Mouse (Mus musculus) CD8-positive naive resting alpha-beta T cell, adult 2 months (primary cell): ENCODE data around the gene Glis3.
A peak's percentile ranks its signal among the peaks of the same experiment; 100 is the strongest.

ENCODE experiments used
- DNase-seq, 2 experiments: peaks; one replicate each; pipeline ENCODE4 v3.0.0; 2022; ENCODE audit warnings: low read depth in 2 of 2, low spot score in 2 of 2

Gene Glis3

DNA sequence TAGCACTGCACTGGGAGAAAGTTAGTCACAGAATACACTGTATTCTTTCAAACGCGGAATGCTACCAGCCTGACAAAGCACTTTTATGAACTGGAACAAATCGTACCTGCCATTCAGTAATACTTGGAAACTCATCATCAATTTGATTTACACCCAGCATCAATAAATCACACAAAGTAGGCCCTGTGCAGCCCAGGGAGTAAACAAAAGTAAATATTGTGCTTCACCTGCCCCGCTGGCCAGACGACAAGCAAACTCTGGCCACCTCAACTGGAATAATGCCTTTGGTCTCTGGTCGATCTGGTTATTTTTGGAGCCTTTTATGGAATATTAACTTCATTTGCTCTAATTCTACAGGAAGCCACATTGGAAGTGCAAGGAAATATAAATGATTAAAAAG is 23.0 kb downstream of the Glis3 start:
- DNase-seq: no peak

DNA sequence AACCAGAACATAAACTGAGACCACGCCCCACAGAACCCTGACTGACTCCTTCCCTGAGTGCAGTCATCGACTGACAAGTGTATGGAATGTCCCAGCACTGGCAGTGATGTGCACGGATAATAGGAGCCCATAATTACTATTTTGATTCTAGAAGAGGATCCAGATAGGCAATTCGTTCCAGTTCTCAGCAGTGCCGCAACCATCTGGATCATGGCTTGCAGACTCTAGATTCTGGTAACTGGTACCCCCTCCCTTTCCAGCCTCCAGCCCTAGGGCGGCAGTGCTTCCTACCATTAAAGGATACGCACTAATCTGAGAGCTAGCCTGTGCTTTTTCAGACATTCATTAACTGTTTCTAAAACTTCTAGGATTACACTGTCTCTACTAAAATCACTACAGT is 24.7 kb downstream of the Glis3 start:
- no peak for DNase-seq

DNA sequence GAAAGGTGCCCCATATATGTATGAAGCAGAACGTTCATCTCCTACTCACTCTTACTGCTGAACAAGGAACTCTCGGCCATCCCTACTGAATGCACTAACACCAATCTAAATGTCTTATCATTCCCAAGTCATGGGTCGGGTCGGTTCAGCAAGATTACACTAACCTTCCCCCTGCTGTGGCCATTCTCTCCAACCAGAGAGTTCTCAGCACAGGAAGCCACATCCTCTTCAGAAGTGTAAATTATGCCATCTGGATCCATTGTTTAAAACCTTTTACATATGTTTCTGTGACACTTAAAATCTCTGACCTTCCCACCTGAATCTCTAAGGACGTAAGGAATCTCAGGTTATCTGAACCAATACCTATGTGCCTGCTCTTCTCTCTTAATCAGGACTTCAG is 29.0 kb downstream of the Glis3 start:
- DNase-seq: no peak

DNA sequence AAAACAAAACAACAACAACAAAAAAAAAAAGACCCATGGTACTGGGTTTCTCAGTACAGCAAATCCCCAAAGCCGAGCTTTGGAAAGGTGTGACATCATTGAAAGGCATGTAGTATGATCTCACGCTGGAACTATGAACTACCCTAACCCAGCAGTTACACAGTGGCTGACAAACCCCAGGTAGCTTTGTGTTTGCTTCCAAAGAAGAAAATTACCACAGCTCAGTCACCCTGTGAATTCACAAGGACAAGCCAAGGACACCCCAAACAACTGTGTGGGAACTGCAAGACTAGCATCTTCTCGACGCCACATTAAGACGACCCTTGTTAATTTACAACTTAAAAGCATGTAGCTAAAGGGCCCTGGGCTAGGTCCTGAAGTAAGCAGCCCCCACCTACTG is 30.4 kb downstream of the Glis3 start:
- DNase-seq: no peak

DNA sequence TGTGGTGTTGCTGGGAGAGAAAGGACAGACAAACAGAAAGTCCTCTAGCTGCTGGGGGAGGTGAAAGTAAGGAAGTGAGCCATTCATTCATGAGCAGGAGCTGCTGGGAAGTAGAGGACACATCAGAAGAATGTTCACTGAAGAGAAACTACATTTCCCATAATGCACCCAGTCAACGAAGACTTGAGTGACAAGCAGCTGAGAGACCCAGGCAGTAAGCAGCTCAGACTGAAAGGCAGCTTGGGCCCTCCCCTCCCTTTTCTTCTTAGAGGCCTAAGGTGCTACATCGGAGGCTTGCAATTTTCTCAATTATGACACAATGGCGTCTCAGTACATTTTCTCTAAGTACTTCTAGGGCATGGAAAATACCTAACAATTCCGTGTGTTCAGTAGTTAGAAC is 31.0 kb downstream of the Glis3 start:
- no peak for DNase-seq

DNA sequence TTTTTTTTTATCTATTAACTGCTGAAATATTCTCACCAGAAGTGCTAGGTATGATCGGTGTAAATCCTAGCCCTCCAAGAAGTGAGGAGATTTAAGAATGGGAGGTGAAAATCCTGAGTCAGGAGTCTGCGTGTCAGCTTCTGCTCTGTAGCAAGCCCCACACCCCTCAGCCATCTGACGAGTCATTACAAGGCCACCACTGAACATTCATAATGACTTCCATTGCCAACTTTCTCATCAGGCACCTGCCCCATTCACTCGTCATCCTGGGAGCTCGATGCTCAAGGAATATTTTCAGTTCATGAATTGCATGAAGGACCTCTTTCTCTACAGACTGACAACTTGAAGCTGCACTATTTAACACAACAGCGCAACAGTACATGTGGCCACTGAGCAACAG is 32.5 kb downstream of the Glis3 start:
- DNase-seq: no peak

DNA sequence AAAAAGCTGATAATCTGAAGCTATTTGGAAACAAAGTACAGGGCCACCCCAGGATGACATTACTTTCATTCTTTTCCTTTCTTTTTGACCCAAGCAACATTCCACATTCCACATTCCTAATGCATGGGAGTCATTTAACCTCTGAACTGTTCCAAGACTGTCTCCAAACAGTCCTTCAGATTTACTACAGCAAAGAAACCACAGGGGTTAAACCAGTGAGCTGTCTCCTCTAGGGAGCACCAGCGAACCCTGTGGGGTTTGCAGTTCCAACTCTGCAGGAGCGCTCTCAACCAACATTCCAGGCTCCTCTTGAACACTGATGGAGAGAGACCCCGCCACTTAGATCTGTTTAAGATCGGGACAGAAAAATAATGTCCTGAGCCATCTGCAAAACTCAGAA is 33.6 kb downstream of the Glis3 start:
- no peak for DNase-seq

- DNase-seq: no peak
Observed at GRCm38 (mm10) chr19:28640861-28641381, 39.0 kb downstream of the Glis3 start.

GRCm38 (mm10) chr19:28635991-28636553 is 43.8 kb downstream of the Glis3 start:
- no peak for DNase-seq

DNA sequence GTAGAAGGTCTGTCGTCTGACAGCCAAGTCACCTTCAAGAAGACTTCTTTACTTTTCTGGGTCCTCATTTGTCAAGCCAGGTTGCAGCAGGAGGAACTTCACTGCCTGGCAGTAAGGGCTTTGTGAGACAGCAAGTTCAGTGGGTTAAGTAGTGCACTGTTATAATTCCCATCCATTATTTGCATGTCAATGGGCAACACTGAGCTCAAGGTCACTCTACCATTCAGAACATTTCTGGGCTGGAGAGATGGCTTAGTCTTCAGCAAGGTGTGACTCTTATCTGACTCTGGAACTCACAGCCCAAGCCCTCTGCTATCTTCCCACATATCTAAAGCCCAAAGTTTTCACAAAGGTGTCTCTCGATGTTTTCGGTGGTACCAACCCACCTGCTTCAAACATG is 44.9 kb downstream of the Glis3 start:
- no peak for DNase-seq

DNA sequence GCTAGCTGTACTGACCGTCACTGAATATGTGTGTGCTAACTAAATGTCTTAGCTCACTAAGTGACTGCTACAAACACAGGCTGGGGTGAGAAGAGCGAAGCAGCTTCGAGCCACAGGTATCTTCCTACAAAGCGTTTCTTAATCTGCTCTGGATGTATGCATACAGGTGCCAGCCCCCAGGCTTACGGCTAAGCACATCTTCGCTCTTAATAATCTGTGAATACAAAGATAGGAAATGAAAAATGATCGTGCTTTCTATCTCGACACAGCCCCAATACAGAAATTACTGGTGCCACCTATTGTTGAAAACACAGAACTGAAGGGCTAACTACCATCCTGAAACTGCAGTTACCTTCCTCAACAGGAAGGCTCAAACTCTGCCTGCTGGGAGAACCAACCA is 51.5 kb downstream of the Glis3 start:
- DNase-seq: no peak

- no peak for DNase-seq
Observed at GRCm38 (mm10) chr19:28626189-28626588, 53.7 kb downstream of the Glis3 start.

DNA sequence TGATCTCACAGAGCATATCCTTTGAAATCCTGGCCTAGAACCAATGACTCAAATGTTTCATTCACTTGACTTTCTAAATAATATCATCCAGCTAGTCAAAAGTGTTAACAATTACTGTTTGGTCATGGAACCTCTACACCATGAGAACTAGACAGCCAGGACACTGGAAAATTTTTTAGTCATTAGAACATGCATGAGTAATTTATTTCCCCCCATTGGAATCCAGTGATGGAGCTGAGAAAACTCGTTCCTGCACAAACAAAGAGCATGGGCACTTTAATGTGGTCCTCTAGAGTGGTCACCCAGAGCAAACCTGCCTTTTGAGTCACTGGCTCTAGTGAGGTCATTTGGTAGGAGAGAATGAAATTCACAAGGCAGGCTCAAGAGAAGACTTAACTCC is 55.3 kb downstream of the Glis3 start:
- no peak for DNase-seq

GRCm38 (mm10) chr19:28623726-28624125 is 56.2 kb downstream of the Glis3 start:
- no peak for DNase-seq

- no peak for DNase-seq
Observed at GRCm38 (mm10) chr19:28621608-28622505, 58.0 kb downstream of the Glis3 start.

DNA sequence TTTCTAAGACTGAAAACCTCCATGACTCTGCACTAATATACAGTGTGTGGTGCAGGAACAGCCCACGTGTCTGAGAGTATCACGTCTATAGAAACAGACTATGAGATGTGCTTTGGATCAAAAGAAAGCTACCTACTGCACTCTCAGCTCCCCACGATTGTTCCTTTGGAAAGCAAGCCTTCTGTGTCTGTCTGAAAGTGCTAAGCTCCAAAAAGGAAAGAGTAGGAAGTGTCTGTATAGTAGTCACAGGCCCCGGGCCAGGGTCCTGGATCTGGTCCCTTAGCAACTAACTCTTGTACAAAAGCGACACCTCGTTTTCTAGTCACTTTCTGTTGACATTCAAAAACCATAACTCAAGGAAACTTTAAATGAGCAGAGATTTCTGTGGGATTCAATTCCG is 62.1 kb downstream of the Glis3 start:
- no peak for DNase-seq

DNA sequence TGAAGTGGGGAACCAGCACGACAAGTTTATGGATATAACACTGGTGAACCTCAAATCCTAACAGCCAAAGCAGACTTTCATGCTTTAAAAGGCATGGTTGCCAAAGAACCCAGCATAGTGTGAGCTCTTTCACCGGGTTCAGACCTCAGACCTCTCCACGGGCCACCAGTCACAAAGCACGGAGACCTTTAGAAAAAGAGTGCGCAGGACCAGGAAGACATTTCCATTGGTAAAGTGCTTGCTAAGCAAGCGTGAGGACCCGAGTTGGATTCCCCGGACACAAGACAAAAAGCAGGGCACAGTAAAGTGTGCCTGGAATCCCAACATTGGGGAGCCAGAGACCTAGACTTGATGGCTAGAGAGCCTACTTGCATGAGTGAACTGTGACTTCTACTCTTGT is 62.7 kb downstream of the Glis3 start:
- no peak for DNase-seq

- DNase-seq: no peak
Observed at GRCm38 (mm10) chr19:28616487-28616886, 63.4 kb downstream of the Glis3 start.

DNA sequence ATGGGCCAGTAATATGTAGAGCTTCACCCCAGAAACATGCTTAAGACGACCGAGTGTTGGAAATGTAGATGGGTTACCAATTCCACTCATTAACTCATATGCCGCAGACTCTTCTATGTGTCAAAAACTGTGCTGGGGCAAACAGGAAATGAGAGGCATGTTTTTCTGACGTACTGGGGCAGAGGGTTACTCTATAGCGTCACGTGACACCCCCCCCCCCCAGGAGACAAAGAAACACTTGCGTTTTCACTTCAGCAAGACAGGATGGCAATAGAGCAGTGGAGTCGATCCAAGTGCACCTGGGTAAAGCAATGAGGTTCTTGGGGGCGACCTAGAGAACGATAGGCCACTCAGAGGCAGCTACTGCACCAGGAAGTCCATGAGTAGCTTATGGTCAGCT is 67.6 kb downstream of the Glis3 start:
- peak in 1 of 2 experiments; percentile 9 for DNase-seq

- no peak for DNase-seq
Observed at GRCm38 (mm10) chr19:28608747-28609146, 71.1 kb downstream of the Glis3 start.

- no peak for DNase-seq
Observed at GRCm38 (mm10) chr19:28608277-28608676, 71.6 kb downstream of the Glis3 start.

DNA sequence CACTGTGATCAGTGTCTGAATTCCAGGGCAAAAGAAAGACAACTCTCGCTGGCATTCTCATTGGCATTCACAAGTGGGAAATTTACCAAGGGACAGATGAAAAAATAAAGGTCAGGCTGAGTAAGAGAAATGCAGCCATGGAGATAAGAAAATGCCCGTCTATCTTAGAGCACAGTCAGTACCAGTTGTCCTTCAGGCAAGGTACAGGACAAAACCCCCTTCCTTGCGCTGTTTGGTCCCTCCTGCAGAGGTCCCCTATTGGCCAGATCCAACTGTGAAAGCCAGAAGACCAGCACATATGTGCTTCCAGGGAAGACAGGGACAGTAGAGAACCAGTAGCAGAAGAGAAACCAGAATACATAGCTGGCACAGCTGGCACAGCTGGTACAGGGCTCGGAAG is 79.0 kb downstream of the Glis3 start:
- DNase-seq: no peak

DNA sequence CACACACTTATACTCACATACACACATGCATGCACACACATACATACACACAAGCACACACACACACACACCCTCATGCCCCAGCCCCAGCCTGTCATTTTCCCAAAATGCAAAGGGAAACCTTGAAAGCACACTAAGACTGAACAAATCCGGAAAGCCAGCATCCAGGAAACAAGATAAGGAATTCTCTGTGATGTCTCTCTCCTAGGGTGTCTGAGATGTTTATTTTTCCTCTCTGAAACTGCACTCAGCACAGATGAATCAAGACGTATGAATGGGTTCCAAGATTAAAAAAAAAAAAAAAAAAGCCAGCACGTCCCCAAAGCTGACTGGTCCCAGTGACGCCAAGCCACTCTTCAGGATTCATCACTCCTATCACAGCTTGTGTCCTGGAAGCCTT is 85.7 kb downstream of the Glis3 start:
- DNase-seq: no peak
